Mouse (Mus musculus) forebrain, embryonic 12.5 days (tissue): Measurements from ENCODE around the gene Gm39566. TPM values are rescaled to one million over a fixed set of nuclear protein-coding genes. Genes with fewer than 3 reads are reported as not detected.

Source experiments
- ATAC-seq: fragments of 200-750 bp; cut with Nextera tagmentation; 2 replicates; pipeline ENCODE4 v1.8.0; 2017; ENCODE audit warnings: moderate TSS enrichment; ENCODE audit not compliant: low FRiP score
- H3K27ac ChIP-seq: fragments of 300-500 bp; sonication (generic); 2 replicates; pipeline ENCODE4 v1.5.1; 2016; ENCODE audit warnings: mild to moderate bottlenecking
- H3K27me3 ChIP-seq: fragments of 300-500 bp; sonication (generic); 2 replicates; pipeline ENCODE4 v1.6.1; 2016; ENCODE audit warnings: mild to moderate bottlenecking
- H3K36me3 ChIP-seq: fragments of 300-500 bp; sonication (generic); replicated peaks from 2 replicates; pipeline ENCODE4 v1.6.1; 2016; ENCODE audit warnings: mild to moderate bottlenecking
- H3K4me1 ChIP-seq: fragments of 300-500 bp; sonication (generic); 2 replicates; pipeline ENCODE4 v1.6.1; 2016
- H3K4me2 ChIP-seq: fragments of 300-500 bp; sonication (generic); 2 replicates; pipeline ENCODE4 v1.6.1; 2016; ENCODE audit warnings: mild to moderate bottlenecking, moderate library complexity
- H3K4me3 ChIP-seq: fragments of 300-500 bp; sonication (generic); replicated peaks from 2 replicates; pipeline ENCODE4 v1.5.1; 2016; ENCODE audit warnings: mild to moderate bottlenecking
- H3K9ac ChIP-seq: fragments of 300-500 bp; sonication (generic); 2 replicates; pipeline ENCODE4 v1.6.1; 2016; ENCODE audit warnings: mild to moderate bottlenecking
- H3K9me3 ChIP-seq: fragments of 300-500 bp; sonication (generic); 2 replicates; pipeline ENCODE4 v1.6.1; 2016
- WGBS: fragments of 180-500 bp; shearing (Covaris S2); methylation state at CpG from one replicate; pipeline ENCODE4 v1.1.7; 2016; 5-methylcytosine and 5-hydroxymethylcytosine counted together
- polyA plus RNA-seq: library from polyadenylated mRNA; unstranded; fragments of >200 nt; fragmentation: Nextera tagmentation; extraction: Ambion mirVana; gene quantifications from 2 replicates; pipeline ENCODE4 v1.2.1, GENCODE M21; 2016

Gene Gm39566
- polyA plus RNA-seq, 1 experiment from 2014 or later, result not detected

DNA sequence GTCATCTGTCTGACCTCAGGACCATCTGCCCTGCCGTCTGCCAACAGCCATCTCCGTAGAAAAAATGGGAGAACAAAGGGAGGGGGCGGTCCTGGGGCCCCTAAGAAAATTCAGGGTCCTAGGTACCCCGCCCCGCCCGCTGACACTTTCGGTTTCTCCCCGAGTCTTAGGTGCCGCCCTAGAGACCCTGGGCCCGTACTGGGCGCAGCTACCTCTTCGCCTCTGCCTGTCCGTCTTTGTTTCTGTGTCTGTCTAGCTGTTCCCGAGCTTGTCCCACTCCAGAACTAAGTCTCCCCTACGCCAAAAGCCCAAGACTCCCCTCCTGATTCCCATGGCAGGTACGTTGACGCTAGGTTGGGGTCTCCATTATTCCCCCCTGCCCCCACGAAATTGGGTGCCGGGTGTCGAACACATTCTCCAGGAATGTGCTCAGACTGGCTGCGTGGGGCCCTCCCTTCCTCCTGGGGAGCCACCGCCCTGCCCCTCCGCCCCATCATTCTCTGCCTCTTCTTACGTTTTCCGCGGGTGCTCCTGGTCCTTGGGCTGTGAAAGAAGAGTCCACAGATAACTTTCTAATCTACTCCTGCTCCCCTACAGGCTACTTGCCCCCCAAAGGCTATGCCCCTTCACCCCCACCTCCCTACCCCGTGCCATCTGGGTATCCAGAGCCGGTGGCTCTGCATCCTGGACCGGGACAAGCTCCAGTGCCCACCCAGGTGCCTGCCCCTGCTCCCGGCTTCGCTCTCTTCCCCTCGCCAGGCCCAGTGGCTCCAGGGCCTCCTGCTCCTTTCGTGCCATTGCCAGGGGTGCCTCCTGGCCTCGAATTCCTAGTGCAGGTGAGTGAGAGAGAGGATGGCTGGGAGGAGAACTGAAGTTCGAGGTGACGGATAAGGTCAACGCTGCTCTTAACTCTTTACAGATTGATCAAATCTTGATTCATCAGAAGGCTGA, 31.9 kb upstream of the Gm39566 start:
- Histone ChIP-seq H3K36me3 (peaks cover 40% of the 10 kb centered on the region), H3K4me1 (peaks cover 32% of the 10 kb centered on the region), H3K9me3 (no peaks in the 10 kb centered on the region), H3K27me3 (no peaks in the 10 kb centered on the region), H3K4me3 (peak overlapping the region; percentile 67), H3K27ac (peak overlapping the region; percentile 96), H3K9ac (peak overlapping the region; percentile 82), H3K4me2 (peak overlapping the region; percentile 61)
- WGBS, result 16% methylated on average over 34 of the region's 37 CpGs
- ATAC-seq, result peak; percentile 39

DNA sequence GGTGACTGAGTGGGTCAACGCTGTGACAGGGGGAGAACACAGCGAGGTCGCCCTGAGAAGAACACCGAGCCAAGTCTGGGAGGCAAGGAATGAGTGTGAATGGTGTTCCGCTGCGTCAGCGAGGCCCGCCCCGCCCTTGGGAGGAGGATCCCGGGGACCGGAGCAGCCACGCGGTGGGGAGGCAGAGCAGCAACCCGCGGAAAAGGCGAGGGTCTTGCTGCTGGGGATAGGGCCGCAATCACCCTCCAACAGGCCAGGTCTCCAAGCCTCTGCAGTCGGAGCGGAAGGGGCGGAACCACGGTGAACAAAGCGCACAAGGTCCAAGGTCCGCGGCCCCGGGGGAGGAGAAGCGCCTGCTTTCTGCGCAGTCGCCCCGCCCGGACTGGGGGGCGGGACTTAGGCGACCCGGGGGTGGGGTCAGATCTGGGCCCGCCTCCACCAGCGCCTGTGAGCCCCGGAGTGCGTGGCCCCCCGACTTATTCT, 31.1 kb upstream of the Gm39566 start, which contains the start of gene Plscr3:
Gene Plscr3, plus strand, starts transcription at position 179 of the 483 bp plus-strand sequence.
- Histone ChIP-seq H3K4me3 (peak within 1 kb of the TSS; percentile 67), H3K27me3 (no peaks in the 10 kb centered on the region), H3K9ac (peak within 1 kb of the TSS; percentile 82), H3K4me2 (peak within 1 kb of the TSS; percentile 61), H3K9me3 (no peaks in the 10 kb centered on the region), H3K4me1 (peaks cover 32% of the 10 kb centered on the region), H3K36me3 (peaks cover 33% of the 10 kb centered on the region), H3K27ac (peak within 1 kb of the TSS; percentile 96)
- peak; percentile 91 for ATAC-seq
- WGBS, result under 1% methylated on average over 38 of the region's 38 CpGs

DNA sequence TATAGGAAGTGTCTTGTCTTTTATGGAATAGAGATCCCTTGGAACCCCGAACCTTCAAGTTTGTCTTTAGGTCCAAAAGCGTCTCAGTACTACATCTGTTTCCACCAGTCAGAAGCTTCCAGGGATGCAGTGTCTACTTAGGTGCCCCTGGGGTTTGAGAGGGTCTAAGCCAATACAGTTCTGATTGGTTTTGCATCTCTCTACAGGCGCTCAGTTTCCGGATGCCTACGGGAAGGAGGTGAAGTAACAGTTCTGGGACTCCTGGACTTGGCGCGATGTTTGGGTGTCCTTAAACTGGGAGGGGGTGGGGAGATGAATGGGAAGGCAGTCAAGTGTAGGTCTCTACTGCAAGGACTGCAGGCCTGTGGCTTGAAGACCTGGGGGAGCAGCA, 23.6 kb upstream of the Gm39566 start:
- ATAC-seq, result no peak
- WGBS, result under 1% methylated on average over 7 of the region's 7 CpGs
- Histone ChIP-seq H3K4me2 (peak overlapping the region; percentile 80), H3K9me3 (no peaks in the 10 kb centered on the region), H3K9ac (peak overlapping the region; percentile 67), H3K27ac (peak overlapping the region; percentile 77), H3K4me3 (peak overlapping the region; percentile 87), H3K36me3 (peaks cover 2% of the 10 kb centered on the region; the same call in 1 of the 2 replicates), H3K27me3 (peaks cover 4% of the 10 kb centered on the region), H3K4me1 (peaks cover 43% of the 10 kb centered on the region)

DNA sequence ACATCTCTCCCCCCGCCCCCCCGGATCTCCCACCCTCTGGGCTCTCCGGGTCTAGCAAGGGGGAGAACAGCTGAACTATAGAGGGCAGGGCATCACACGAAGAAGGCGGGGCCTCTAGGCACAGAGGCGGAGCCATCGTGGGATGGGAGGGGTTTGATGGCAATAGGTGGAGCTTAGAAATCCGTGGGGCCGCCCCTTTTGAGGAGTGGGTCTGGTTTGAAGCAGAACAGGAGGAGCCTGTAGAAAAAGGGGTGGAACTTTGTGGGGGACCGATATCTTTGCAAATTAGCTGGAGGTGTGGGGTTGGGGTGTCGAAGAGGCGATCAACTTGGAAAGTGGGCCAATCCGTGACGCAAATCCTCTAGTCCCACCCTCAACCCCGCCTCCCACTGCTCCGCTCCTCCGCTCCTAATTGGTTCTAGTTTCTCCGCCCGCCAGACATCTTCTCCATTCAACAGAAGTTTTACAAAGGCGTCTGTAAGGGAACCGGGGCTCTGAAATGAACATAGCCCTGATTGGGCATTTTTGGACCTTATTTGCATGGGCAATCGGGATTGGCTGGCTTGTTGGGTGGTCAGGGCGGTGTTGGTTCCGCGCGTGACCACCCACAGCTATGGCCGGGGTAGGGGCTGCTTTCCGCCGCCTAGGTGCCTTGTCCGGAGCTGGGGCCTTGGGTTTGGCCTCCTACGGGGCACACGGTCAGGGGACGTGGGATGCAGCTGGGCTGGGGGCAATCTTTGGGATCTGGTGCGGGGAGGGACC, 23.0 kb upstream of the Gm39566 start, which contains the start of gene Tmem256:
Gene Tmem256, plus strand, starts transcription at position 563 of the 762 bp plus-strand sequence.
- H3K4me2 ChIP-seq, result peak within 1 kb of the TSS; percentile 80
- H3K27ac ChIP-seq, result peak within 1 kb of the TSS; percentile 96
- H3K4me3 ChIP-seq, result peak within 1 kb of the TSS; percentile 87
- H3K4me1 ChIP-seq, result peaks cover 46% of the 10 kb centered on the region
- peak; percentile 88 for ATAC-seq
- peaks cover 7% of the 10 kb centered on the region for H3K27me3 ChIP-seq
- peak within 1 kb of the TSS; percentile 94 for H3K9ac ChIP-seq
- under 1% methylated on average over 34 of the region's 34 CpGs for WGBS
- peaks cover 8% of the 10 kb centered on the region for H3K36me3 ChIP-seq
- H3K9me3 ChIP-seq, result no peaks in the 10 kb centered on the region

DNA sequence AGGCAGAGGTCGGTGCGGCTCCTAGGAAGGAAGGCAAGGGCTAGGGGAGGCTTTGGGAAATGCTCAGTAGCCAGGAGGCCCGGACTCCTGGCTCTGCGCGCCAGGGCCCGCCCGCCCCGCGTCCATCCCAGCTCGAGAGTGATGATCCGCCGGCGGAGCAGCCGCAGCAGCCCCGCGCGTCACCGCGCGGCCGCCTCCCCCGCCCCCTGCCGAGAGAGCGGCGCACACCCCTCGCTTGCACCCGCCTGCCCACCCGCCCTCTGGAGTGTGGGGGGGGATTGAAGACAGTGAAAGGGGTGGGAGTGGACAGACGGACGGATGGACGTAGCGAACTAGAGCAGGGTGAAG, 22.5 kb upstream of the Gm39566 start, which contains the start of gene Nlgn2:
Gene Nlgn2, minus strand, starts transcription at position 181 of the 348 bp plus-strand sequence.
- Histone ChIP-seq H3K27ac (peak within 1 kb of the TSS; percentile 96), H3K36me3 (peaks cover 13% of the 10 kb centered on the region), H3K4me1 (peaks cover 46% of the 10 kb centered on the region), H3K9ac (peak within 1 kb of the TSS; percentile 94), H3K9me3 (no peaks in the 10 kb centered on the region), H3K4me2 (peak within 1 kb of the TSS; percentile 80), H3K4me3 (peak within 1 kb of the TSS; percentile 87), H3K27me3 (peaks cover 7% of the 10 kb centered on the region)
- peak; percentile 66; the same call in 1 of the 2 replicates for ATAC-seq
- under 1% methylated on average over 30 of the region's 32 CpGs for WGBS

DNA sequence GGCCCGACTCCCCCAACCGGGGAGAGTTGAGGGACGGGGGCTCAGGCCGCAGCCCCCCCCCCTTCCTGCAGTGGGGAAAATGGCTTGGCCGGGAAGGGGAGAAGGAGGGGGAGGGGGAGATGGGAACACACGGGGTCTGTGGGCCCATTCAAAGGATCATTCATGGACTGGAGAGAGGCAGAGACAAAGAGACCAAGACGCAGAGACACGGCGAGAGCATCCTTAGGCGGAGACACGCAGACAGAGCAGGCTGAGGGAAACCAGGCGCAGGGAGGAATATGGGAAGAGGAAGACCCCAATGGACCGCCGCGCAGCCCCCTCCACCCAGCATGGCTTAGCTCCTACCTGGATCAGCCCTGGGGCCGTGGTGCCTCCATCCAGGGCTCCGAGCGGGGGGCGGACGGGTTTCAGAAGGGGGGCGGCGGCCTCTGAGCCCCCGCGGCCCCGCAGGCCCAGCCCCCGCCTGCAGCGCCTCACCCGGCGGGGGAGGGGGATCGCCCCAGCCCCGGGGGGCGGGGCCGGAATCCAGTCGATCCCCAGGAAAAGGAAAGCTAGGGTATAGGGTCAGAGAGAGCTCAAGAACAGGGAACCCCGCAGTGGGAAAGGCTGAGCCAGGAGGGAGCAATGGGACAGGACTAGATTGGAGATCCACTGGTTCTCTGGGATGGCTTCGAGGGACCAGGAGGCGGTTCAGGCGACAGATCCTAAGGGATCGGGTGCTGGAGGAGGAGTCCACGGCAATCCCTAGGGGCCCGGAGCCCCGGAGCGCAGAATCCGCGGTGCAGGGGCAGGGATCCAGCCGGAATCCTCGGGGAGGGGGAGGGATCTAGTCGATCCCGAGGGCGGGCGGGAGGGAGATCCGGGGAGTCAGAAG, 21.8 kb upstream of the Gm39566 start:
- Histone ChIP-seq H3K27ac (peak overlapping the region; percentile 96), H3K4me1 (peaks cover 46% of the 10 kb centered on the region), H3K9me3 (no peaks in the 10 kb centered on the region), H3K27me3 (peaks cover 7% of the 10 kb centered on the region), H3K9ac (peak overlapping the region; percentile 94), H3K4me2 (peak overlapping the region; percentile 80), H3K36me3 (peaks cover 19% of the 10 kb centered on the region), H3K4me3 (peak overlapping the region; percentile 87)
- ATAC-seq, result peak; percentile 8
- 1% methylated on average over 42 of the region's 52 CpGs for WGBS

DNA sequence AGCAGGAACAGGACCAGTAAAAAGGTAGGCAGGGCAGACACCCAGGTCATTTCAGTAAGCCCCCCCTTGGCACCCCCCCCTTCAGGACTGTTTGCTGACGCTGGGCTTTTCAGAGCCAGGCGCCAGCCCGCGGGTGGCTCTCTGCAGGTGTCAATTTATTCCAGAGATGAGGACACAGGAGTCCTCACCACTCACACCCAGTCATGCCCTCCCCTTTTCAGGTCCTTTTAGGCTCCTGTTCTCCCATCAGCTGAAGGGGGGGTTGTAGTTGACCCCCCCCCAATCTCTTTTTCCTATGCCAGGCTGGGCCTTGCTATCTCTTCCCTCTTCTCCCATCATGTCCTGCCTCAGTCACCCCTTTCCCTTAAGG, 20.9 kb upstream of the Gm39566 start:
- peaks cover 46% of the 10 kb centered on the region for H3K4me1 ChIP-seq
- 5% methylated on average over 4 of the region's 4 CpGs for WGBS
- peak overlapping the region; percentile 96 for H3K27ac ChIP-seq

DNA sequence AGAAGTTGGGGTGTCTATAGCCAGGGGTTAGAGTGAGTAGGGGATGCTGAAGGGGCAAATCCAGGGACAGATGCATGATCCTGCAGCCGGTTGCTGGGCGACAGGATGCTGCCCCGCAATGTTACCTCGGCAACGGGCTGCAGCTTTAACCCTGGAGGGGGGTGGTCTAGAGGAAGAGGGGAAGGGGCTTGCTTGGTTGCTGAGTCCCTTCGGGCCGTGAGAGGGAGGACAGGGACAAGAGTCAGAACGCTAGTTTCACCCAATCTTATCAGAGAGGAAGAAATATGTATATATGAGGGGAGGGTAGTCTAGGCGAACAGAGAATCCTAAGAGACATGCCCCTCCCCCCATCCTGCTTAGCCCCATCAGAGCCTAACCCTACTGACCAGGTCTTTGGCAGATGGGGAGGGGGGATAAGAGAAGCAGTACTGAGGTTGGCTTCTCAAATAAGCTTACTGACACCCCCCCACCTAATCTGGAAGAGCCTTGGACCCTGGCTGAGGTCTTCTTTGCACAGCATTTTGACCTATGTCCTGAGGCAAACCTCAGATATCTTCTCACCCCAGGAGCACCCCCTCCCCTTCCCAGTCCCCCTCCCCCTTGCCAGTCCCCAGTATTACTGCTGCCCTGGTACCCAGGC, 20.3 kb upstream of the Gm39566 start:
- peaks cover 7% of the 10 kb centered on the region for H3K27me3 ChIP-seq
- 1% methylated on average over 9 of the region's 9 CpGs for WGBS
- peaks cover 27% of the 10 kb centered on the region for H3K36me3 ChIP-seq
- no peaks in the 10 kb centered on the region for H3K9me3 ChIP-seq
- H3K4me2 ChIP-seq, result peak overlapping the region; percentile 80
- H3K4me3 ChIP-seq, result peak overlapping the region; percentile 87
- peak overlapping the region; percentile 94 for H3K9ac ChIP-seq
- H3K27ac ChIP-seq, result peak overlapping the region; percentile 96
- H3K4me1 ChIP-seq, result peaks cover 46% of the 10 kb centered on the region
- ATAC-seq, result no peak

More for the DNA sequence above, 20.9 kb upstream of the Gm39566 start:
- Histone ChIP-seq H3K4me2 (peak overlapping the region; percentile 80), H3K9ac (peak overlapping the region; percentile 94), H3K9me3 (no peaks in the 10 kb centered on the region), H3K36me3 (peaks cover 27% of the 10 kb centered on the region), H3K27me3 (peaks cover 7% of the 10 kb centered on the region), H3K4me3 (peak overlapping the region; percentile 87)
- no peak for ATAC-seq

DNA sequence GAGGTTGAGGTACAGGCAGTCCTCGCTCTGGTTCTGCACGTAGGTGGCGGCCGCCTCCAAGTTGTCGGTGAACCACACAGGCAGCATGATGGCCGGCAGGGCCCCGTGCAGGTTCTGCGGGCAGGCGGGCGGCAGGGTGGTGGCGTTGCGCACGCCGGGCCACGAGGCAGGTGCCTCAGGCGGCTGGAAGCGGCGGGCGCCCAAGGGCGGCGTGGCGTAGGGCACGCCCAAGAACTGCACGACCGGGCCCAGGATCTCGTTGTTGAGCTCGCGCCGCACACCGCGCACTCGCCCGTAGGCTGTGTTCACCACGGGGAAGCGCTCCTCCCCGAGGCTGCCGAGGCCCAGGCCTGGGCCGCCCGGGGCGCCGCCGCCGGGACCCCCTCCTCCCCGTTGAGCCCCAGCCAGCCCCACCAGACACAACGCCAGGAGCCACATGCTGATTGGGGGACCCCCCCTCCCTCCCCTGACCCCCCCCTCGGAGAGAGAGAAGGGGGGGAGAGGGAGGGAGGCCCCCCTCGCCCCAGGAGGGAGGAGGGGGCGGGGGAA, 19.0 kb upstream of the Gm39566 start:
- ATAC-seq, result no peak
- peak overlapping the region; percentile 80 for H3K4me2 ChIP-seq
- peaks cover 48% of the 10 kb centered on the region for H3K4me1 ChIP-seq
- no peaks in the 10 kb centered on the region for H3K9me3 ChIP-seq
- peak overlapping the region; percentile 94 for H3K9ac ChIP-seq
- H3K4me3 ChIP-seq, result peak overlapping the region; percentile 87
- H3K27me3 ChIP-seq, result peaks cover 7% of the 10 kb centered on the region
- peak overlapping the region; percentile 96 for H3K27ac ChIP-seq
- whole genome bisulfite sequencing, result 7% methylated on average over 40 of the region's 48 CpGs
- peaks cover 32% of the 10 kb centered on the region for H3K36me3 ChIP-seq

DNA sequence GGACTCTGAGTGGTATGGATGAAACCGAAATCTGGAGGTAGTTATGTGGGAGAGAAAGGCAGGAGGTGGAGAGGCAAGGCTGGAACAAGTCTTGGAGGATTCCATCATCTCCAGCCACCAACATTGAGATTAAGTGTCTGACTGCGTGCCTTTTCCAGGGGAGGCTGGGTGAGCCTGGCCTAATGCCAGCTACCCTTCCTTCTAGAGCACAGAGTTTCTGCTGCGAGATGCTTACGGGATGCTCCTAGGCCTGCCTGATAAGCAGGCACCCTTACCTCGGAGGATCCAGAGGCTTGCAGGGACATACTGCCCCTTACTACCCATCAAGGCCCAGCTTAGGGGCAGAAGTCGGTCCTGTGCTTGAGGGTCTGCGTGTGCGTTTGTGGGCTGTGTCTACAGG, 18.5 kb upstream of the Gm39566 start:
- Histone ChIP-seq H3K4me2 (peak overlapping the region; percentile 80), H3K27me3 (peaks cover 7% of the 10 kb centered on the region), H3K4me1 (peaks cover 47% of the 10 kb centered on the region), H3K4me3 (peak overlapping the region; percentile 87), H3K27ac (0 out of 2 replicates have a peak overlapping the region, but pooled peaks have one; percentile 96), H3K36me3 (peaks cover 37% of the 10 kb centered on the region), H3K9ac (peak overlapping the region; percentile 94), H3K9me3 (no peaks in the 10 kb centered on the region)
- 59% methylated on average over 8 of the region's 8 CpGs for WGBS
- no peak for ATAC-seq

DNA sequence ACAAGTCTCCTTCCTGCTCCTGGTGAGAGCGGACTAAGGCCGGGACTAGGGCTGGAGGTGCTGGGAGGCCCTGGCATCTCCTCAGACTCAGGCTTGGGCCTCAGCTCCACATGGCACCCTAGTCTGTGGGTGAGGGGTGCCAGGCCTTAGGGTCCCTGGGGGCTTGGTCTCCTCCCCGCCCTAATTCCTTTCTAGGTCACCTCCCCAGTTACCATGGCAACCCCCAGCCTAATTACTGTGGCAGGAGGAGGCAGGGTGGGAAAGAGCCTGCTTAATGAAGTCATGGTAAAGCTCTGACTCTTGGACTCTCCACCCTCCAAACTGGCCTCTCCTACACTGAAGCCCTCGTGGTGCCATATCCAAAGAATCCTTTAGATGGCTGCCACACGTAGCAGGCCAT, 13.7 kb upstream of the Gm39566 start:
- 60% methylated on average over 5 of the region's 5 CpGs for WGBS
- no peak overlapping the region for H3K9ac ChIP-seq

More for the DNA sequence above, 13.7 kb upstream of the Gm39566 start:
- ATAC-seq, result no peak
- Histone ChIP-seq H3K36me3 (peaks cover 82% of the 10 kb centered on the region), H3K4me3 (no peak overlapping the region), H3K27ac (no peak overlapping the region), H3K4me1 (peaks cover 13% of the 10 kb centered on the region), H3K9me3 (no peaks in the 10 kb centered on the region), H3K4me2 (no peak overlapping the region), H3K27me3 (peaks cover 3% of the 10 kb centered on the region)
